Mouse (Mus musculus): ENCODE data around the gene Arid5b.

Gene Arid5b

GRCm38 (mm10) chr10:68274900-68275760 lies 3.4 kb downstream of the Arid5b start:
- intact Hi-C loops (cut with DNase I) = loop anchor here (5.0 kb wide), 1 partner anchor 38 kb away; no protein-coding TSS in a partner anchor

DNA sequence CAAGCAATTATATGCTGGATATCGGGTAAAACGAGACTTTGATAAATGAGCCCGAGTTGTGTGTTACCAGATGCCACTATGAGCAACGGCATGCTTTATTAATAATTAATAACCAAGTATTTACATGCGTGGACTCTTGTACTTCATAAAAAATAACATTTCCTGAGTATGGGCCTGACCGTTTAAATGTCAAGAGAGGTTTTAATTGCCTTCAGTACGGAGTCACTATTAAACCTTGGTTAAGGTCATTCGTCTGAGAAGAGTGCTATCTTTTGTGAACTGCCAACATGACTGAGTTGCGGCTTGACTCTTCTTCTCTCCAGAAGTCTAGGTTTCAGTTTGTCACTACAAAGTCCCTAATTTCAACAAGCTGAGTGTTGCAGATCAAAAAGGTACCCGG lies 8.8 kb downstream of the Arid5b start:
- intact Hi-C loops (cut with DNase I) = no loop called here

DNA sequence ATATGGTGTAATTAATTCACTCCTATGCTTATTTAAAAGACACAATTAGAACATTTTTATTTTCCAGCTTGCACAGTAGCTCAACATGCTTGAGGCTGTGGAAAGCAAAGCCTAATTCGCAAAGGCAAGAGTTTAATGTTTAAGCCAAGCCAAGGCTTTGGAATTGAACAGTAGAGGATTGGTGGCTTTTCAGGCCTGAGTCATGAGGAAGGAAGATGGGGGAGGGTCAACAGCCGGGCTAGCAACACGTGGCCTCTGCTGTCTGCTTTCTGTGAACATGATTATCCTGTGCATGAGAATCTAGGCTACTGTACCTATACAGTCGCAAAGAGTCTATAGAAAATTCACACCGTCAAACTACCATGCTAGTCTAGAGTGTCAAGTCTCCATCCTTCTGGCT lies 9.9 kb downstream of the Arid5b start:
- intact Hi-C loops (cut with DNase I) = no loop called here

DNA sequence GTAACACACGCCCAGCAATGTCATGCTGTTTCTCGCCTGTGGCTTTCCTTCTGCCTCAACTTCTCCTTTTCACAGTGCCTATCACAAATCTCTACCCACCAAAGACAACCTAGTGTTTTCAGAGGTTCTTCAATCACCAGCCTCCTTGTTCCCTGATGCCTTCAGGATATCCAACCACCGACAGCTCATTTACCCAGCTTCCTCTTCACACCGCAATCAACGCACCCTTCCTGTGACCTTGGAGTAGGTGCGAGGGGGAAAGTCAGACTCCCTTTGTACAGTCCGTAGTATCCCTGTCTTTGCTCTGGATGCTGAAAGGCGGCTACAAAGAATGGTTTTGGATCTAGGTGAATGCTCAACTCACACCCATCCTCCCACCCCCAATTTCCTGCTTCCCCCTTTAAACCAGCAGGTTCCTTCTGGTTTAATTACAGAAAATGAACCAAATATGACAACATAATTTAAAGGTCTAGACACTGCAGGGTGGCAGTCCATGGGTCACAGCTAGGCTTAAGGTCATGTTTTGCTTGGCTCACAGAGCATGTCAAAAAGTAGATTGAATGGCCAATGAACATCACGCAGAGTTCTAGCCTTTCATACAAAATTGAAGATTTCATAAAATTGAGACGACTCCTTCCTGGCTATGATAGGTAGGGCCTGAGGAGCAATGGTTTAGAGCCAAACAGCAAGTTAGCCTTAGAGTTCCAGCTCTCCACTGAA lies 14.4 kb downstream of the Arid5b start:
- intact Hi-C loops (cut with DNase I) = no loop called here

- intact Hi-C loops (cut with DNase I) = no loop called here
These were observed 15.1 kb downstream of the Arid5b start for GRCm38 (mm10) chr10:68263296-68263968.

GRCm38 (mm10) chr10:68259601-68260000 lies 18.9 kb downstream of the Arid5b start:
- intact Hi-C loops (cut with DNase I) = no loop called here

GRCm38 (mm10) chr10:68257358-68258056 lies 21.0 kb downstream of the Arid5b start:
- intact Hi-C loops (cut with DNase I) = no loop called here

DNA sequence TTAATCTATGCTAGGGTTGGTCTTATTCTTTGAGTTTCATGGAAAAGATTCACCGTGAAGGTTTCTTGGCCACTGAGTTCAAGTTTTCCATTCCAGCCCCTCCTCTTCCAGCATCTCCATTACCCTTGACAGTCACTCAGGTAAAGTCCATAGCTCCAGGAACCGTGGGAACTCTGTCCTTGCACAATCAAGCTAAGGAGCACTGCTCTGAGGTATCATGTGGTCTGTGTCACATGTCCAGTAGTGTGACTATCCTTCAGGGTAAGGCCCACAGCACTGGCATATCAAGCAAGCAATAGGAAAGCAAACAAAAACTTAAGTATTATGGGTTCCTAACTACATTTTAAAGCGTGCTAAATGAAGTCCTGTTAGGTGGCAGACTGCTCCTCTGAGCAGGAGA lies 22.4 kb downstream of the Arid5b start:
- intact Hi-C loops (cut with DNase I) = no loop called here

DNA sequence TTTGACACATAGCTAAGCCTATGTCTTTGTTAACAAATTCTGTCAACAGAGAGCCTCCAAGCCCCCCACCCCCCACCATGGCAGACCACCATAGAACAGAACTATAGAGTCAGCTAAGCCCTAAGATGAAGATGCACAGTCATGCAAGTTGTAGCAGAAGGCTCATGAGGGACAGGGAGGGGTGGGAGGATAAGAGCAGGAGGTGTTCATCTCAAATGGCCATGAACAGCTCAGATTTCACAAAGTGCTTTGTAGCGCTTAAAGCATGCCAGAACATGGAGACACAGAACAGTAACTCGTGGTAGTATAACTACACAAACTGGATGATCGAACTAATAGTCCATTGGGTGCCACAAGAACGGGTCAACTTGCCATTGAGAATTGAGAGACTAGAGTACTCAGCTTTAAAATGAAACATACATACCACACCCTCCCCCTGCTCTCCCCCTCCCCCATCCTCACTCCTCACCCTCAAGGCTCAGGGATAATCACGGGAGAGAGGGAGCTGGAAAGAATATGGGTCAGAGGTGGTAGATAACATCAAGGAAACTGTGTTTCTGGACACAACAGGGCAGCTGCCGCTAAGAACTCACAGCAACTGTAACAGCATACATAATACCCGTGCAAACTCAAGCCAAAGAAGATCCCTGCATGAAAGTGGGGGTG lies 25.0 kb downstream of the Arid5b start:
- intact Hi-C loops (cut with DNase I) = no loop called here

- intact Hi-C loops (cut with DNase I) = no loop called here
These were observed 25.9 kb downstream of the Arid5b start for GRCm38 (mm10) chr10:68252650-68253049.

GRCm38 (mm10) chr10:68249355-68249782 lies 29.2 kb downstream of the Arid5b start:
- intact Hi-C loops (cut with DNase I) = no loop called here

DNA sequence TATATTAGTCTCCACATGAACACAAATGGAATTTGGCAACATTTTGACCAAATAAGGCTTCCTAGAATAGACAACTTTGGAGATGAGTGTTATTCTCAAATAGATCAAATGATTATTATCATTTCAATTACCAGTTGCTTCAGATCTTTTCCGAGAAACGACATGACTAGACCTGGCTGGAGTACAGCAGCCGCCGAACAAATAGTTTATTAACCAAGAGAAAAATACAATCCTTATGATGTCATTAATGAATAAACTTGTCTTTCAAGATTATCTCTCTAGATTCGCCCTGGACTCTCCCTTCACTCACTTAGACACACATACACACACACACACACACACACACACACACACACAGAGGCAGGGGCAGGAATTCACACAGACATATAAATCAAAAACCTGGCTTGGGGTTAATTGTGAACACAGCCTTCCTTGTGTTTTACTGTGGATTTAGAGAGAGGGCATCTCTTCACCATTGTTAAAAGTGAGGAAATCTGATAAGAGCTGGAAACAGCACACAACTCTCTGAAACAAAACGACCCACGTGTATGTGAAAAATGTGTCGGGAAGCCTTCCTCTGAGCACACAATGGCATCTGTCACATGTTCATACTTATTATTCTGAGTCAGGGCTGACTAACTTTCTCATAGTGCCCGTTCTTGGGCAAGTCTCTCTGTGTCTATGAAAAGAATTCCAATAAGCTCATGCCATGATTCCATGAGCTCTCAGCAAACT lies 30.1 kb downstream of the Arid5b start:
- intact Hi-C loops (cut with DNase I) = no loop called here

DNA sequence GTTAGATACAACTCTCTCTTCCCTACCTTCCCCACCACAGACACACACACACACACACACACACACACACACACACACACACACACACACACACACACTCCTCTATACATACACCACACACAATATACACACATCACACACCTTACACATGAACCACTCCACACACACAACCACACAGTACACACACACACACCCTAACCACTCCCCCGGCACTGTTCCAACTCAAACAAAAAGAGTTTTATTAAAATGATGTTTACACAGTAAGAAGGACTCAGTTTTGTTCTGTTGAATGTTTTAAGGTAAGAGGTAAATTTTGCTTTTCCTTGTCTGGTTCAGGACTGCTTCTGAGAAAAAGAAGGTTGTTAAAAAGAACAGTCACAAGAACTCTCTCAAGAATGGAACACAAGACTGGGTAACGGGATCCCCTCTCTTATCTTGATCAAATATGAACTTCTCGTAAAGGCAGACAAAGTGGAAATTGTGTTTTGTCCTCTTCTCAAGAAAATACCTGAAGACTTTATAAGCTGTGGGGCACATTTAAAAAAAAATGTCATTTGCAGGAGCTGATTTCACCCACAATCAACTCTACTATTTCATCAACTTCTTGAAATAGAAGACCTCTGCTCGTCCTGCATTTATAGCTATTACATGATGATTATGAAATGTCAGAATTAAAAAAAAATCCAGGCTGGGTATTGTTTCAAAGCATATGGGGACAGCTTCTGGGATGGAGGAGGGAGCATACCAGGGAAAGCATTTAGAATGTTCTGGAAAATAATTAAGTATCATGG lies 30.9 kb downstream of the Arid5b start:
- intact Hi-C loops (cut with DNase I) = no loop called here

GRCm38 (mm10) chr10:68246603-68247247 lies 31.8 kb downstream of the Arid5b start:
- intact Hi-C loops (cut with DNase I) = no loop called here

GRCm38 (mm10) chr10:68240804-68241485 lies 37.6 kb downstream of the Arid5b start:
- intact Hi-C loops (cut with DNase I) = no loop called here

DNA sequence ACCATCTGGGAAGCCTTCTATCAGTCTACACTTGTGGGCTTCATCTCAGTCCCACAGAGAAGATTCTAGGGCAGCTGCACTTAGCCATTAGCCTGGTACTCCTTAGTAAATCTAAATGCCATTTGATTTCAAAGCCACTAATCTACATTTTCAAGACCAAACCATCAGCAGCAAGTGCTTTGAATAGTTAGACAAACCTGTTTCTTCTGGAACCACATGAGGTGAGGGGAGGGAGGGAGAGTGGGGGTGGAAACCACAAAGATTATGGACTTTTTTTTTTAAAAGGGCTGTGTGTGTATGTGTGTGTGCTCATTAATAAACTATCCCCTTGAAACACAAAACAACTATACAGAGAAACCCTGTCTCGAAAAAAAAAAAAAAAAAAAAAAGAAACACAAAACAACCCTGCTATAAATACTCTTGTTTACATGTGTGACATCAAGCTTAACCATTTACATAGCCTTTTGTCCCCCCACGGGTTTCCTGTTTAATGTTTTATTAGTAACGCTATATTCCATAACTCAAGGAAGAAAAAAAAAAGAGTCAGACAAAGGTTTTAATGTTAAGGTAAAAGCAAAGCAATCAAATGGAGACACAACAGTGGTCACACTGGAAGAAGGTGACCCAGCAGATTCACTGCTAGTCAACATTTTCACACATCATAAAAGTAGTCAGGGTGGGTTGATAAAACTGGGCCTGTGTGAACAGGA lies 38.3 kb downstream of the Arid5b start:
- intact Hi-C loops (cut with DNase I) = no loop called here

- intact Hi-C loops (cut with DNase I) = loop anchor here (5.0 kb wide), 1 partner anchor 38 kb away; the partner anchor contains the start of gene Arid5b
These were observed 39.0 kb downstream of the Arid5b start for GRCm38 (mm10) chr10:68239426-68240070.

All from adrenal gland (tissue).